Comparison of ENCODE assay signal across 10 mouse cellular contexts in genomic region chr5:137739471-137739870, GRCm38 (mm10). TPM values are rescaled to one million over a fixed set of nuclear protein-coding genes. Genes with fewer than 3 reads are reported as not detected.
DNase-seq lines count a peak whose midpoint lies in the region; ATAC-seq lines count a peak whose summit lies in the region.
"Had no signal": no experiment of that assay in that cellular context is flagged by ENCODE, and none has a peak within 500 bp of the region (broad histone marks: within the 10 kb centered on the region; RNA-seq: fewer than 3 reads in every experiment).

No protein-coding gene starts in this region.

- no peaks in the 10 kb centered on the region for H3K9me3 ChIP-seq in heart, embryonic 12.5 days (replicated peaks)
- H3K9me3 ChIP-seq in midbrain, embryonic 13.5 days: no peaks in the 10 kb centered on the region

- ATAC-seq in heart, embryonic 12.5 days (ENCODE audit: insufficient number of reproducible peaks, low FRiP score): no peak
- no peak for ATAC-seq in midbrain, embryonic 13.5 days
- ATAC-seq in granulocyte monocyte progenitor cell, adult 5-6 weeks (replicated peaks; ENCODE audit: poor library complexity, severe bottlenecking): no peak
- no peak for ATAC-seq in activated CD4-positive, CD25-positive, alpha-beta regulatory T cell, adult 4 months

- peaks cover 36% of the 10 kb centered on the region for H3K4me1 ChIP-seq in heart, embryonic 12.5 days (replicated peaks)
- H3K4me1 ChIP-seq in midbrain, embryonic 13.5 days (replicated peaks): peaks cover 62% of the 10 kb centered on the region

- H3K9ac ChIP-seq in heart, embryonic 12.5 days: 0 out of 2 replicates have a peak overlapping the region, but pooled peaks have one; percentile 5
- H3K9ac ChIP-seq in midbrain, embryonic 13.5 days (replicated peaks): peak overlapping the region; percentile 92

- 61% methylated on average over 9 of the region's 9 CpGs for WGBS in heart, embryonic 12.5 days
- 18% methylated on average over 9 of the region's 9 CpGs for WGBS in midbrain, embryonic 13.5 days

- no peaks in the 10 kb centered on the region for H3K27me3 ChIP-seq in heart, embryonic 12.5 days (replicated peaks)
- no peaks in the 10 kb centered on the region for H3K27me3 ChIP-seq in midbrain, embryonic 13.5 days

- intact Hi-C loops in heart, postnatal 36 days (cut with DNase I): no loop called here

- DNase-seq in heart, postnatal 36 days: no peak
- DNase-seq in thymus, postnatal 0 days (ENCODE audit: low spot score): peak; percentile 55
- DNase-seq in thymus, adult 18-20 months: no peak
- DNase-seq in kidney, postnatal 4 days: no peak
- DNase-seq: left cerebral cortex, postnatal 4 days; right cerebral cortex, postnatal 4 days had no signal

- no peak overlapping the region for H3K27ac ChIP-seq in heart, embryonic 12.5 days (ENCODE audit: poor library complexity, severe bottlenecking)
- peak overlapping the region; percentile 83 for H3K27ac ChIP-seq in midbrain, embryonic 13.5 days

- peaks cover 20% of the 10 kb centered on the region for H3K36me3 ChIP-seq in heart, embryonic 12.5 days
- peaks cover 35% of the 10 kb centered on the region for H3K36me3 ChIP-seq in midbrain, embryonic 13.5 days

- H3K4me3 ChIP-seq in heart, embryonic 12.5 days: no peak overlapping the region
- H3K4me3 ChIP-seq in midbrain, embryonic 13.5 days (replicated peaks): peak overlapping the region; percentile 78

- H3K4me2 ChIP-seq in heart, embryonic 12.5 days: 0 out of 2 replicates have a peak overlapping the region, but pooled peaks have one; percentile 96
- H3K4me2 ChIP-seq in midbrain, embryonic 13.5 days (replicated peaks): peak overlapping the region; percentile 95

RNA-seq across cellular contexts. Expression of gene Nyap1, which starts 1.9 kb away (rescaled TPM):
- 1.2 and 1.7 TPM in 2 replicates for polyA plus RNA-seq in heart, embryonic 12.5 days (2016; fragmentation: Nextera tagmentation; extraction: Ambion mirVana)
- total RNA-seq in heart, postnatal 36 days (2021): 1 to 10 TPM in 1 of 2 experiments, under 1 TPM in 1; 0.81 to 1.1 TPM
- polyA plus RNA-seq in thymus, postnatal 0 days (2015; fragmentation: Nextera tagmentation; extraction: Ambion mirVana): 7.2 and 8.8 TPM in 2 replicates
- polyA plus RNA-seq in midbrain, embryonic 13.5 days (2015; fragmentation: Nextera tagmentation; extraction: Ambion mirVana): 39.9 and 42.3 TPM in 2 replicates
- total RNA-seq in granulocyte monocyte progenitor cell, adult 5-6 weeks (2014; fragmentation: Nextera tagmentation): not detected in 2 replicates
- not detected in 2 replicates for total RNA-seq in granulocyte monocyte progenitor cell, adult 5-6 weeks (2017)
- polyA plus RNA-seq in activated CD4-positive, CD25-positive, alpha-beta regulatory T cell, adult 4 months (2017; shearing (Covaris generic)): under 1 TPM in 1 of 2 experiments, not detected in 1; 0.19 TPM

RNA-seq across cellular contexts. Expression of gene Tsc22d4, which starts 6.1 kb away (rescaled TPM):
- polyA plus RNA-seq in heart, embryonic 12.5 days (2016; fragmentation: Nextera tagmentation; extraction: Ambion mirVana): 144 and 154 TPM in 2 replicates
- 100 to 1,000 TPM; 260 to 268 TPM for total RNA-seq in heart, postnatal 36 days (2021)
- polyA plus RNA-seq in thymus, postnatal 0 days (2015; fragmentation: Nextera tagmentation; extraction: Ambion mirVana): 353 and 419 TPM in 2 replicates
- polyA plus RNA-seq in midbrain, embryonic 13.5 days (2015; fragmentation: Nextera tagmentation; extraction: Ambion mirVana): 44.2 and 54.0 TPM in 2 replicates
- 71.5 and 78.5 TPM in 2 replicates for total RNA-seq in granulocyte monocyte progenitor cell, adult 5-6 weeks (2014; fragmentation: Nextera tagmentation)
- 57.5 and 74.8 TPM in 2 replicates for total RNA-seq in granulocyte monocyte progenitor cell, adult 5-6 weeks (2017)
- 10 to 100 TPM; 62.9 to 82.3 TPM for polyA plus RNA-seq in activated CD4-positive, CD25-positive, alpha-beta regulatory T cell, adult 4 months (2017; shearing (Covaris generic))

RNA-seq across cellular contexts. Expression of gene Ppp1r35, which starts 39.2 kb away (rescaled TPM):
- polyA plus RNA-seq in heart, embryonic 12.5 days (2016; fragmentation: Nextera tagmentation; extraction: Ambion mirVana): 28.0 and 31.8 TPM in 2 replicates
- total RNA-seq in heart, postnatal 36 days (2021): 10 to 100 TPM; 10.7 to 12.3 TPM
- polyA plus RNA-seq in thymus, postnatal 0 days (2015; fragmentation: Nextera tagmentation; extraction: Ambion mirVana): 69.4 and 69.6 TPM in 2 replicates
- 43.4 and 48.9 TPM in 2 replicates for polyA plus RNA-seq in midbrain, embryonic 13.5 days (2015; fragmentation: Nextera tagmentation; extraction: Ambion mirVana)
- total RNA-seq in granulocyte monocyte progenitor cell, adult 5-6 weeks (2014; fragmentation: Nextera tagmentation): 29.4 and 36.7 TPM in 2 replicates
- total RNA-seq in granulocyte monocyte progenitor cell, adult 5-6 weeks (2017): 22.9 and 24.1 TPM in 2 replicates
- 1 to 10 TPM; 7.2 to 8.8 TPM for polyA plus RNA-seq in activated CD4-positive, CD25-positive, alpha-beta regulatory T cell, adult 4 months (2017; shearing (Covaris generic))

RNA-seq across cellular contexts. Expression of gene Mepce, which starts 48.0 kb away (rescaled TPM):
- 8.8 and 11.0 TPM in 2 replicates for polyA plus RNA-seq in heart, embryonic 12.5 days (2016; fragmentation: Nextera tagmentation; extraction: Ambion mirVana)
- 10 to 100 TPM; 25.6 to 35.3 TPM for total RNA-seq in heart, postnatal 36 days (2021)
- 13.1 and 17.2 TPM in 2 replicates for polyA plus RNA-seq in thymus, postnatal 0 days (2015; fragmentation: Nextera tagmentation; extraction: Ambion mirVana)
- 10.6 and 11.0 TPM in 2 replicates for polyA plus RNA-seq in midbrain, embryonic 13.5 days (2015; fragmentation: Nextera tagmentation; extraction: Ambion mirVana)
- 33.9 and 35.2 TPM in 2 replicates for total RNA-seq in granulocyte monocyte progenitor cell, adult 5-6 weeks (2014; fragmentation: Nextera tagmentation)
- total RNA-seq in granulocyte monocyte progenitor cell, adult 5-6 weeks (2017): 14.5 and 48.4 TPM in 2 replicates
- polyA plus RNA-seq in activated CD4-positive, CD25-positive, alpha-beta regulatory T cell, adult 4 months (2017; shearing (Covaris generic)): 10 to 100 TPM; 22.4 to 26.9 TPM

RNA-seq across cellular contexts. Expression of gene Zcwpw1, which starts 48.1 kb away (rescaled TPM):
- polyA plus RNA-seq in heart, embryonic 12.5 days (2016; fragmentation: Nextera tagmentation; extraction: Ambion mirVana): 10.9 and 11.4 TPM in 2 replicates
- total RNA-seq in heart, postnatal 36 days (2021): under 1 TPM; 0.36 to 0.49 TPM
- 17.7 and 18.6 TPM in 2 replicates for polyA plus RNA-seq in thymus, postnatal 0 days (2015; fragmentation: Nextera tagmentation; extraction: Ambion mirVana)
- polyA plus RNA-seq in midbrain, embryonic 13.5 days (2015; fragmentation: Nextera tagmentation; extraction: Ambion mirVana): 10.9 and 12.0 TPM in 2 replicates
- total RNA-seq in granulocyte monocyte progenitor cell, adult 5-6 weeks (2014; fragmentation: Nextera tagmentation): 1.0 and 2.6 TPM in 2 replicates
- 12.7 and 13.0 TPM in 2 replicates for total RNA-seq in granulocyte monocyte progenitor cell, adult 5-6 weeks (2017)
- polyA plus RNA-seq in activated CD4-positive, CD25-positive, alpha-beta regulatory T cell, adult 4 months (2017; shearing (Covaris generic)): 10 to 100 TPM in 1 of 2 experiments, 1 to 10 TPM in 1; 5.9 to 10.9 TPM
